Mouse (Mus musculus) gastrocnemius, postnatal 4 days (tissue): ENCODE measurements around the gene Syngr4. TPM values are rescaled to one million over a fixed set of nuclear protein-coding genes. Genes with fewer than 3 reads are reported as not detected.
"Not testable (repeated sequence)": the region's sequence is repeated elsewhere in the genome, so short reads cannot be mapped to it uniquely, and the experiment has no call there.

Experiments
- DNase-seq, 2 experiments: peaks; one replicate each; pipeline ENCODE4 v3.0.0; 2021 to 2022; ENCODE audit warnings: low spot score in 2 of 2, mixed read lengths in 2 of 2
- total RNA-seq, 2 experiments: library from RNA; stranded (reverse); gene quantifications; 2 replicates each; pipeline ENCODE4 v1.2.3; 2021

Syngr4 gene
- total RNA-seq, 2 experiments from 2014 or later = 0.39 to 0.75 TPM

DNA sequence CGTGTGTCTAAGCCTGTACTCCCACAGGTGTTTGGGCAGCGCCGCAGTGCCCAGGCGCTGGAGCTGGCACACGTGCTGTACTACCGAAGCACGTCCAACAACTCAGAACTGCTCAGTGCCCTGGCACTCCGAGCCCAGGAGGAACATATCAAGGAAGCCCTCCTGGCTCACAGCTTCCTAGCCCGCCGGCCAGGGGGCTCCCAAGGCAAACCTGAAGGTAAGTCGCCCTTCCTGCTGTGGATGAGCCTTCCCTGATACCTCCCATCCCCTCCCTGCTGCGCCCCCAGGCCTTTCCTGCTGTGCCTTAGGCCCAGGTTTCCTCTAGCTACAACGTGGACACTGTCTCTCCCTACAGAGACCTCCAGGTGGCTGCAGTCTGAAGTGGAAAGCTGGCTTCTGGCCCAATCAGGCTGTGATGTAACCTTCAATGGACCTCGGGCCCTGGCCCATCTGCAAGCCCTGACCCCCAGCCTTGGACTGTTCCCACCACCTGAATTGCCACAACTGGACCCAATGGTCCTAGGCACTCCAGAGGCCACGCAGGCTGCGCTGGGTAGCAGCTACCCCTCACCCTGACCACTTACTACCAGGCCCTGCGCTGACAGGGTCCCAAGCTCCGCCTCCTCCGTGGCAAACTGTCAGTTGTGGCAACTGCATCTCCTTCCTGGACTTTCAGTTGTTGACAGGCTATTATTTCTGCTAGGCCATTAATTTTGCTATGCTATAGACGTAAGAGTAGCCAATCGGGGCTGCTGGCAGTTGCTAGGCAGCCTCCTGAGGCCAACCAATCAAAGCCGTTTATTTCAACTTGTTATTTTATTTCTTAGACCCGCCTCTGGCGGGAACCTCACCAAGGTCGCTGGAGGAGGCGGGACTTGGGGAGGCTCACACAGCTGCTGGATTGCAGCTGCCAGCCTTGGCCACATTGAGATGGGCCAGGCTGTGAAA is 19.8 kb upstream of the Syngr4 start:
- peak; percentile 68 to 89 for DNase-seq

GRCm38 (mm10) chr7:45915011-45915410 is 18.5 kb upstream of the Syngr4 start:
- DNase-seq = no peak

- DNase-seq = no peak
Measured at GRCm38 (mm10) chr7:45914067-45914466, 17.6 kb upstream of the Syngr4 start.

DNA sequence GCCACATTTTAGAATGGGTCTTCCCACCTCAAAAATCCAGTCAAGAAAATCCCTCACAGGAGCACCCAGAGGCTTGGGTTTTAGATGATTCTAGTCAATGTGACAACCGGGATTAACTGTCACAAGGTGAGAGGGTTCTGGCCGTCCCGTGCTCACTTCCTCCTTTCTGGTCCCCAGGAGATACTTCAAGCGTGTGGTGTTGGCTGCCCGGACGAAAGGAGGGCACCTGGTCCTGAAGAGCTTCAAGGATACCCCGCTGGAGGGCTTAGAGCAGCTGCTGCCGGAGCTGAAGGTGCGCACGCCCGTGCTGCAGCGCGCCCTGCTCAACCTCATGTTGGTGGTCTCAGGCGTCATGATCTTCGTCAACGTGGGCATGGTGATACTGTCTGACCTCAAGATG is 12.6 kb upstream of the Syngr4 start:
- DNase-seq = no peak

GRCm38 (mm10) chr7:45908384-45908783 is 11.9 kb upstream of the Syngr4 start:
- DNase-seq = no peak

DNA sequence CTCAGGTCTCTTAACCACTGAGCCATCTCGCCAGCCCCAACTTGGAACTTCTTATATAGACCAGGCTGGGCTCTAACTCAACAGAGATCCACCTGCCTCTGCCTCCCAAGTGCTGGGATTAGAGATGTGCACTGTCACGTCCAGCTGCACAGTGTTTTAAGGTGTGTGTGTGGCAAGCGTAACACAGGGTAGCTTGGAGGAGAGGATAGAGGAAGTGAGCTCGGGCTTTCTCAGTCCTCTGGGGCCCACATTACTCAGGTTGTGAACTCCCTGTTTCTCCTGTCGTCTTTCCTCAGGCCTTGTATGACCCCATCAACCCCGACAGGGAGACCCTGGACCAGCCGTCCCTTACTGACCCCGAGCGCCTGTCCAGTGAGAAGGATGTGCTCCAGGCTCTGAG is 10.1 kb upstream of the Syngr4 start:
- no peak for DNase-seq

GRCm38 (mm10) chr7:45902481-45903002 is 6.0 kb upstream of the Syngr4 start:
- DNase-seq = no peak

- DNase-seq = no peak
Measured at GRCm38 (mm10) chr7:45901562-45901961, 5.0 kb upstream of the Syngr4 start.

DNA sequence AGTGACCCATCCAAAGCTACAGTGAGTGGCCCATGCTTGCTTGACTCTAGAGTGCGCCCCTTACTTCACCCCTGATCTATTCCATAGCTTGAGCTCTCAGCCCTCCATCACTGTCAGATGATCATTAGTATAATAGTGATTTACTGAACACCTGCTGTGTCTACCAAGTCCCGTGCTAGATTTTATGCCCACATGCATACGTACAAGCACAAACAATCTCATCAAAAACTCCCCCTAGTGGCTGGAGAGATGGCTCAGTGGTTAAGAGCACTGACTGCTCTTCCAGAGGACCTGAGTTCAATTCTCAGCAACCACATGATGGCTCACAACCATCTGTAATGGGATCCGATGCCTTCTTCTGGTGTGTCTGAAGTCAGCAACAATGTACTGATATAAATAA is 1.6 kb upstream of the Syngr4 start:
- DNase-seq = not testable (repeated sequence)

DNA sequence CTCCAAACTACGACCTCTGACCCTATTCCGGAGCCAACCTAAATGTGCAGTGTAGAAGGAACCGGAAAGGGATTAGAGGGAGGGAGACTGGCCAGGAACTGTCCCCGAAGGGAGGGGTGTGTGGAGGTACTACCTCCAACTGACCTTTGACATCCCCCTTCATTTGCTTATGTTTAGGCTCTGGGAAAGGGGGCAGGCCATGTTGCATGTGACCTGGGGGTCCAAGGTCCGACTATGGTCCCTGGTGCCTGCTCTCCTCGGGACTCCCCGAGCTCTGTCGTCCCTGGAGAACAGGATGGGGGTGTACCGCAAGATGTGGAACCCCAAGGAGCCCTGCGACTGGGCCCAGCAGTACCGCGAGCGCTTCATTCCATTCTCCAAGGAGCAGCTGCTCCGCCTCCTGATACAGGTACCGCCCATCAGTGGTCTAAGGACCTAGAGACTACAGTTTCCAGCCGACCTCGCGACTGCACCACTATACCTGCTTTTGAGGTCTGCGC is 794 bp upstream of the Syngr4 start:
- DNase-seq = peak in 1 of 2 experiments; percentile 42

DNA sequence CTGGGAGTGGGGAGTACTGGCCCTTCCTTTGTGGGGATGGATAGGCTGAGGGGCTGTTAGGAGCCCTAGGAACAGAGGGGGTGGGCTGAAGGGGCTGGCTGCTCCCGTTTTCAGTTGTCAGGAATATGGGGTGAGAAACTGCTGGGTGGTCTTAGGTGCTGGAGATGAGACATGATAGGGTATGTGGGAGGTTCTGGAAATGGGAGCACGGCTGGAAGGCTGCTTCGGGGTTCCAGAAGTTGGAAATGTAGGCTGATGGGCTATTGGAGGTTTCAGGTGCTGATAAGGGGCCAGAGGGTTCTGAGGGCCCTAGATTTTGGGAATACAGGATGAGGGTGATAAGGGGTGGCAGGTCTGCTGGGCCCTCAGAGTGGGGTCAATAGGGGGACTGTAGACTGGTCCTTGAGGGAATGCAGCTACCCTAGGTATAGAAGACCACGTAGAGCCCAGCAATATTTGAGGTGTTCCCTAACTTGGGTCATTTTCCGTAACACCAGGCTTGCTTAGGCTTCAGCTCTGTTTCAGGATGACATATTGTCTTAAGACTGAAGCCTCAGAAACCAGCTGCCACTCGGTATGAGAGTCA is 490 bp downstream of the Syngr4 start:
- no peak for DNase-seq

GRCm38 (mm10) chr7:45892651-45893050 is 3.9 kb downstream of the Syngr4 start:
- no peak for DNase-seq

- DNase-seq = no peak
Measured at GRCm38 (mm10) chr7:45887246-45887645, 9.3 kb downstream of the Syngr4 start.

DNA sequence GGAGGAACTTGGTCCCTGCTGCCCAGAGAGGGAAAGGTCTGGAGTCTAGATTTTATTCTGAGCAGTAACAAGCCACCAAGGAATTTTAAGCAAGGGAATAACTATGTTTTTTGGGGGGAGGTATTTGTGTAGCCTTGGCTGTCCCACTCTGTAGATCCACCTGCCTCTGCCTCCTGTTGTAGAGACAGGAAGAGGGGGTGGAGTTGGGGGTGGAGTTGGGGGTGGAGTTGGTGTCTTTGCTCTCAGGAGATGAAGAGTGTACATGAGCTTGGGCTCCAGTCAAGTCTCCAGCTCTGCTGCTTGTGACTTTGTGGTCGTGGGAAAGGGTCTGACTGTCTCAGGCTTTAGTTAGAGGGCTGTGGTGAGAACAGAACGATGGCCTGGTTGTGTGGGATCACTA is 15.5 kb downstream of the Syngr4 start:
- DNase-seq = no peak

DNA sequence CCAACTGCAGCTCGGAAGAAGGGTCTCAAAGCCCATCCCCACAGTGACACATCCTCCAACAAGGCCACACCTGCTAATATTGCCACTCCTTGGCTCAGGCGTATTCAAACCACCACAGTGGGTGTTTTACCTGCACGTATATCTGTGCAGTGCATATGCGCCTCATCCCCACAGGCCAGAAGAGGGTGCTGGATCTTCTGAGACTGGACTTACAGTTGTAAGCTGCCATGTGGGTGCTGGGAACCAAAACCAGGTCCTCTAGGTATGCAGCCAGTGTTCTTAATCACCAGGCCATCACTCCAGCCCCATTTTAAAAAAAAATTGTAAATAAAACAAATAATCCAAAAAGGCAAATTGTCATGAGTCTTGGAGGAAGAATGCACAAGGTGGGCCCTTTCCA is 16.0 kb downstream of the Syngr4 start:
- DNase-seq = no peak

DNA sequence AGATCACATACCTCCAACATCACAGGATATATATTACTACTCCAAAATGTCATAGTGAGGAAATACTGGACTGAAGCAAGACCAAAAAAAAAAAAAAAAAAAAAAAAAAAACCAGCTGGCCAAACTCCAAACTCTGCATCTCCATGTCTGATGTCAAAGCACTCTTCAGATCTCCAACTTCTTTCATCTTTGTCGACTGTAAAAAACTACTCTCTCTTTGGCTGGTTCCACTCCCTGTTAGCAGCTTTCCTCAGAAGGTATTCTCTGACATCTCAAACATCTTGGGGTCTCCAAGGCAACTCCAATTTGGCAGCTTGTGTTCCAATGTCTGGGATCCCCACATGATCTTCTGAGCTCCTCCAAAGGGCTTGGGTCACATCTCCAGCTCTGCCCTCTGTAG is 18.2 kb downstream of the Syngr4 start, which contains the start of gene Grin2d:
Gene Grin2d (minus strand): TSS at position 101 of the 400 bp plus-strand sequence.
- DNase-seq = not testable (repeated sequence)

DNA sequence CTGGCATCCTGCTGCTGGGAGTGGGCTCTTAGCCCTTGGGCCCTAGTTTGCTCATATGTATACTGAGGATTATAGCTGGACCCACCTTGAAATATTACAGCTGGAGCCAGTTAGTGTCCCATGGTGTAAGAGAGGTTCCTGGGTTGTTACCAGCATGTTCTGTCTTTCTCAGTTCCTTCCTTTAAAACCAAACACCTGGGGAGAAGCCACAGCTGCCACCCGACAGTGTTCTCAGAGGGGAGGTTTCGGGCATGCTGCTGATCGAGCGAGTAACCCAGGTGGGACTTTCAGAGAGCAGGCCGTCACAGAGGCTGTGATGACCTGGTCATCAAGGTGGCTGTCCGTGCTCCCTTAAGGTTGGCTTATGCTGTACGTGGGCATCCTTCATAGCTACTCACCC is 19.6 kb downstream of the Syngr4 start:
- no peak for DNase-seq

DNA sequence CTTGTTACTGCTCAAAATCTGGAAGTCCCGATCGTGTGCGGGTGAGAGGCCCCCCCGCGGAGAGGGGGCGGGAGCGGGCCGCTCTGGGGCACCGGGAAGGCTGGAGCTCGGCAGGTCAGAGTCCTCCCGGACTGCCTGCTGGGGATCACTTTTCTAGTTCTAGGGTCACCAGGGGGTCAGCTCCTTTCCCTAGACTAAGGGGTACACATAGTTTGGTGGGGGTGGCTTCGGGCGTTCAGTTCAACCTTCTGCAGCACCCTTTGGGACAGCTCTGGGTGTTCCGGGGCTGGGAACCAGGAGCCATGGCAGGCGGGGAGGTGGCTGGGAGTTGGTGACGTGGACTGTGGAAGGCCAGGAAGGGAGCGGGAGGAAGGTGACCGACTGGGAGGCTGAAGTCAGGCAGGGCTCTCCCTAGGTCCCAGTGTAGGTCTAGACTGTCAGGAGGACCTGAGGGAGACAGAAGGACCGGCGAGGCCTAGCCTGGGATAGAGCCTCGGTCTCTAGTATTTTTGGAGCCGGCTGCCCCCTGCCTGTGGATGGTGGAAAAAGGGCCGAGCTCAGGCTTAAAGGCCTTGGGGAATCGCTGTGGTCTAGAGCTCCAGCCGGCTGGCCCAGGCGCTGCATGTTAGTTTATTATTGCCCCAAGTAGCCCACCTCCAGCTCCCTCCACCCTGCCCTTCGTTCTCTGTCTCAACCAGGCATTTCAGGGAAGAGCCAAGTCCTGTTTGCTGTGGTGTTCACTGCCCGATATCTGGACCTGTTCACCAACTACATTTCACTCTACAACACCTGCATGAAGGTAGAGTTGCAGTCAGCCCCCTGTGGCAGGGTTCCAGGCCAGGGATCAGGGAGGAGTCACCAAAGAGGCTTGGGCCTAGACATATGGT is 23.2 kb downstream of the Syngr4 start:
- peak in 1 of 2 experiments; percentile 56 for DNase-seq

DNA sequence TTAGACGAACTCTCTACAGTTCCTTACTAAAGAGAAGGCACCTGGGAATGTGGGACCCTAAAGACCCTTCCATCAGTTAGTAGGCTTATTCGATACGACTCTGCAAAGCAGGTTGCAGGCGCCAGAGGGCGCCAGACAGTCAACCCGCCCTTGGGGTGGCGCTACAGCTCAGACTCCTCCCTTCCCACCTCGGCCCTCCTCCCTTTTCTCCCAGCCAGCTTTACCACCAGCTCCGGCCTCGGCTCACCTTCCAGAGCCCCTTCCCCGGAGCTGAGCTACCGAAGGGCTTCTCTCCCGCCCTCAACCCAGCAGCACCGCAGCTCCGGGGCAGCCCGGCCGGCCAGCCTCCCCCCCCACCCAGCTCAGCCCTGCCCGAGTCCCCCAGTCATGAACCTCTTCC is 23.9 kb downstream of the Syngr4 start, which contains the start of gene Kdelr1:
Gene Kdelr1 (plus strand): TSS at position 149 of the 400 bp plus-strand sequence.
- peak; percentile 80 to 86 for DNase-seq

DNA sequence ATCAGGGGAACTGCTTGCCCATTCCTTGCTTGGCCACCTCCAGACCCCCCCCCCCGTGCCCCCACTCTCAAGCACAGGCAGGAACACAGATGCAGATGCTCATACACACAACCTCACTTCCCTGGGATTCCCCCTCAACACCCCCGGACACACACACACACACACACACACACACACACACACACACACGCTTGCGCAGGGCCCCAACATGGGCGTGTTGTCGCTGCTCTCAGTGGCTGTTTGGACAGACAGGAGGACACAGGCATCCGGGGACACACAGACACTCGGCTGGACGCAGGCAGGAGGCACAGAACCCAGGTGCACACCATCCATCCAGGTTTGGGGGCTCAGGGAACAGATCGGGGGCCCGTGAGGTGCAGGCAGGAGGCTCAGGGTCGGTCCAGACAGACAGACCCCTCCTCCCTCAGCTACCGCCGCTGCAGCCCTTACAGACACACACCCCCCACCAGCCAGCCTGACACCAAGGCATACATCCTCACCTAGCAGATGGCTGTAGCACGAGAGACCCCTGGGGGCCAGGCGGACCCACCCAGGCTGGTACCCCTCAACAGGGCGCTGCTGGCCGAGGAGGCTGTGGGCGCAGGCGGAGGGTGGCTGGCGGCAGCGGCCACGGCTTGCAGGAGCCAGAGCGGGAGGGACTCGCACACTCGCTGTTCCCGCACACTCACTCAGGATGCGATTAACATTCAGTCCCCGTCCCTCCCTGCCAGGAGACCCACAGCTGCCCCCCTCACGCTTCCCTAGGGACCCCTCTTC is 26.0 kb downstream of the Syngr4 start:
- no peak for DNase-seq
